Mouse (Mus musculus) lung, postnatal 0 days (tissue): ENCODE measurements at regions not wholly inside any gene's neighbourhood (a gene's known extent, or its start where the extent isn't known, plus 50 kb on each side); places are given as distances from the start of the nearest gene placed in this dataset.

Experiments
- CTCF ChIP-seq: IDR thresholded peaks from 2 replicates; pipeline ENCODE4 v1.5.1; 2016; ENCODE audit warnings: antibody characterized with exemption, mild to moderate bottlenecking
- EP300 ChIP-seq: IDR thresholded peaks from 2 replicates; pipeline ENCODE4 v1.6.1; 2016; ENCODE audit warnings: antibody characterized with exemption, mild to moderate bottlenecking, control low read depth

DNA sequence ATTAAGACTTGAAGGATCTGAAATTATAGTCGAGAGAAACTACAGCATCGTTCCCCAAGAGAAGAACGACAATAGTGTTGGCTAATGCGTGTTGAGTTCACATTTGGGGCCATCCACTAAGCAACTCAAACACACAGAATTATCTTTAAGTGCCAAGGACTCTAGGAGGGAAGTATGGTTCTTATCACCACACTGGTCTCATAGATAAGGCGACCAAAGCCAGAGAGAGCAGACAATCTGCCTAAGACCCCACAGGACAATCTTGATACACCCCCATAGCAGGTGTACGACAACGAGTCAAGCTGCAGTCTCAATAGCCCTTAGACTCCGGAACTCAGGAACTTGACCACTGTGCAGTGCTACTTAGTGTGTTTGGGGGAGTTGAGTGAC is 152.5 kb upstream of the Pum3 start:
- TF ChIP-seq CTCF (no peak), EP300 (no peak)
